Mouse (Mus musculus): ENCODE measurements at regions not wholly inside any gene's neighbourhood (a gene's known extent, or its start where the extent isn't known, plus 50 kb on each side); places are given as distances from the start of the nearest gene placed in this dataset.

GRCm38 (mm10) chr17:13572204-13572833 is 188.0 kb upstream of the Afdn start:
- 43% methylated on average over 8 of the region's 8 CpGs for WGBS (ENCODE audit: insufficient replicate concordance)
- Histone ChIP-seq H3K4me3 (ENCODE audit: low read depth, low read length) (no peak overlapping the region), H3K4me2 (ENCODE audit: low read depth, low read length) (no peak overlapping the region), H3K27ac (ENCODE audit: low read depth) (no peak overlapping the region), H3K36me3 (replicated peaks; ENCODE audit: insufficient read depth, low read length) (no peaks in the 10 kb centered on the region), H3K4me1 (ENCODE audit: insufficient read depth) (no peaks in the 10 kb centered on the region), H3K9me3 (ENCODE audit: low read length) (no peaks in the 10 kb centered on the region), H3K27me3 (ENCODE audit: insufficient read depth, low read length) (no peaks in the 10 kb centered on the region), H3K9ac (replicated peaks) (no peak overlapping the region)
- ATAC-seq (peak; percentile 70), DNase-seq (no peak)
- TF ChIP-seq CTCF (IDR thresholded peaks at IDR 0.05; ENCODE audit: low read depth) (no peak), EP300 (IDR thresholded peaks at IDR 0.05; ENCODE audit: low read depth) (no peak)

- H3K36me3 ChIP-seq (replicated peaks; ENCODE audit: insufficient read depth, low read length), result no peaks in the 10 kb centered on the region
These were observed 187.3 kb upstream of the Afdn start for GRCm38 (mm10) chr17:13573036-13573435.

GRCm38 (mm10) chr17:13574122-13574521 is 186.2 kb upstream of the Afdn start:
- TF ChIP-seq CTCF (IDR thresholded peaks at IDR 0.05; ENCODE audit: low read depth), result no peak
- no peak for TF ChIP-seq EP300 (IDR thresholded peaks at IDR 0.05; ENCODE audit: low read depth)
- Histone ChIP-seq H3K9ac (replicated peaks) (no peak overlapping the region), H3K4me1 (ENCODE audit: insufficient read depth) (no peaks in the 10 kb centered on the region), H3K9me3 (ENCODE audit: low read length) (no peaks in the 10 kb centered on the region), H3K4me2 (ENCODE audit: low read depth, low read length) (no peak overlapping the region), H3K27ac (ENCODE audit: low read depth) (no peak overlapping the region), H3K4me3 (ENCODE audit: low read depth, low read length) (no peak overlapping the region), H3K27me3 (ENCODE audit: insufficient read depth, low read length) (no peaks in the 10 kb centered on the region), H3K36me3 (replicated peaks; ENCODE audit: insufficient read depth, low read length) (no peaks in the 10 kb centered on the region)
- DNase-seq (no peak), ATAC-seq (no peak)
- 53% methylated on average over 1 of the region's 1 CpGs for WGBS (ENCODE audit: insufficient replicate concordance)

More at GRCm38 (mm10) chr17:13573036-13573435, 187.3 kb upstream of the Afdn start:
- no peaks in the 10 kb centered on the region for H3K4me1 ChIP-seq (ENCODE audit: insufficient read depth)
- H3K27me3 ChIP-seq (ENCODE audit: insufficient read depth, low read length), result no peaks in the 10 kb centered on the region
- H3K4me3 ChIP-seq (ENCODE audit: low read depth, low read length), result no peak overlapping the region
- H3K27ac ChIP-seq (ENCODE audit: low read depth), result no peak overlapping the region
- ATAC-seq (no peak), DNase-seq (no peak)
- H3K9me3 ChIP-seq (ENCODE audit: low read length), result no peaks in the 10 kb centered on the region
- TF ChIP-seq EP300 (IDR thresholded peaks at IDR 0.05; ENCODE audit: low read depth) (no peak), CTCF (IDR thresholded peaks at IDR 0.05; ENCODE audit: low read depth) (no peak)
- WGBS (ENCODE audit: insufficient replicate concordance), result 43% methylated on average over 9 of the region's 9 CpGs
- H3K4me2 ChIP-seq (ENCODE audit: low read depth, low read length), result no peak overlapping the region
- H3K9ac ChIP-seq (replicated peaks), result no peak overlapping the region

- no peak for DNase-seq
- H3K36me3 ChIP-seq (replicated peaks; ENCODE audit: insufficient read depth, low read length), result no peaks in the 10 kb centered on the region
- TF ChIP-seq CTCF (IDR thresholded peaks at IDR 0.05; ENCODE audit: low read depth) (no peak), EP300 (IDR thresholded peaks at IDR 0.05; ENCODE audit: low read depth) (no peak)
- H3K4me2 ChIP-seq (ENCODE audit: low read depth, low read length), result no peak overlapping the region
- H3K4me1 ChIP-seq (ENCODE audit: insufficient read depth), result no peaks in the 10 kb centered on the region
- ATAC-seq, result no peak
- H3K27ac ChIP-seq (ENCODE audit: low read depth), result no peak overlapping the region
- H3K9me3 ChIP-seq (ENCODE audit: low read length), result no peaks in the 10 kb centered on the region
- WGBS (ENCODE audit: insufficient replicate concordance), result 74% methylated on average over 13 of the region's 13 CpGs
- no peak overlapping the region for H3K4me3 ChIP-seq (ENCODE audit: low read depth, low read length)
- no peaks in the 10 kb centered on the region for H3K27me3 ChIP-seq (ENCODE audit: insufficient read depth, low read length)
- H3K9ac ChIP-seq (replicated peaks), result no peak overlapping the region
These were observed 185.5 kb upstream of the Afdn start for GRCm38 (mm10) chr17:13574682-13575444.

- no peak for ATAC-seq
- Histone ChIP-seq H3K9me3 (ENCODE audit: low read length) (no peaks in the 10 kb centered on the region), H3K4me2 (ENCODE audit: low read depth, low read length) (no peak overlapping the region), H3K4me3 (ENCODE audit: low read depth, low read length) (no peak overlapping the region), H3K4me1 (ENCODE audit: insufficient read depth) (no peaks in the 10 kb centered on the region), H3K27ac (ENCODE audit: low read depth) (no peak overlapping the region), H3K9ac (replicated peaks) (no peak overlapping the region), H3K27me3 (ENCODE audit: insufficient read depth, low read length) (no peaks in the 10 kb centered on the region), H3K36me3 (replicated peaks; ENCODE audit: insufficient read depth, low read length) (no peaks in the 10 kb centered on the region)
- WGBS (ENCODE audit: insufficient replicate concordance), result 75% methylated on average over 3 of the region's 3 CpGs
- no peak for DNase-seq
- TF ChIP-seq CTCF (IDR thresholded peaks at IDR 0.05; ENCODE audit: low read depth), result no peak
- no peak for TF ChIP-seq EP300 (IDR thresholded peaks at IDR 0.05; ENCODE audit: low read depth)
These were observed 182.5 kb upstream of the Afdn start for GRCm38 (mm10) chr17:13577798-13578197.

- TF ChIP-seq EP300 (IDR thresholded peaks at IDR 0.05; ENCODE audit: low read depth) (no peak), CTCF (IDR thresholded peaks at IDR 0.05; ENCODE audit: low read depth) (no peak)
- no peaks in the 10 kb centered on the region for H3K9me3 ChIP-seq (ENCODE audit: low read length)
- H3K4me1 ChIP-seq (ENCODE audit: insufficient read depth), result no peaks in the 10 kb centered on the region
- WGBS (ENCODE audit: insufficient replicate concordance), result 69% methylated on average over 5 of the region's 5 CpGs
- DNase-seq (no peak), ATAC-seq (0 out of 2 replicates have a peak, but pooled peaks have one; percentile 19)
- H3K9ac ChIP-seq (replicated peaks), result no peak overlapping the region
- H3K36me3 ChIP-seq (replicated peaks; ENCODE audit: insufficient read depth, low read length), result no peaks in the 10 kb centered on the region
- no peaks in the 10 kb centered on the region for H3K27me3 ChIP-seq (ENCODE audit: insufficient read depth, low read length)
- no peak overlapping the region for H3K4me2 ChIP-seq (ENCODE audit: low read depth, low read length)
- no peak overlapping the region for H3K27ac ChIP-seq (ENCODE audit: low read depth)
- no peak overlapping the region for H3K4me3 ChIP-seq (ENCODE audit: low read depth, low read length)
These were observed 179.0 kb upstream of the Afdn start for GRCm38 (mm10) chr17:13581214-13581920.

All from liver, postnatal 0 days (tissue).